Mouse (Mus musculus) cerebellum, adult 2 months (tissue): ENCODE measurements around the gene Ankrd33.

Experiments
- CTCF ChIP-seq: fragments of 200-500 bp; IDR thresholded peaks from 2 replicates; pipeline ENCODE4 v1.5.1; 2011; ENCODE audit warnings: low read depth, mild to moderate bottlenecking, control low read depth, low read length, moderate library complexity, borderline replicate concordance; ENCODE audit not compliant: insufficient read depth
- POLR2A ChIP-seq: fragments of 200-500 bp; IDR thresholded peaks from 2 replicates; pipeline ENCODE4 v1.6.1; 2011; ENCODE audit warnings: low read length, control low read depth, borderline replicate concordance; ENCODE audit not compliant: insufficient read depth

GRCm38 (mm10) chr15:101144176-101144575, 28.6 kb downstream of the Ankrd33 start:
- no peak for TF ChIP-seq POLR2A
- TF ChIP-seq CTCF = no peak
